Mouse (Mus musculus): Measurements from ENCODE around the gene Gsta3. TPM values are rescaled to one million over a fixed set of nuclear protein-coding genes. Genes with fewer than 3 reads are reported as not detected.

Gsta3 gene
- polyA plus RNA-seq, 1 experiment, result not detected

Other genes starting within 250 kb of the Gsta3 start
- 3.4 TPM for gene Tram2, start 161.4 kb upstream of the Gsta3 start, polyA plus RNA-seq (2012; fragmentation: generic; extraction: Trizol)
- gene Tmem14a, start 22.0 kb upstream of the Gsta3 start, polyA plus RNA-seq (2012; fragmentation: generic; extraction: Trizol), result 0.87 TPM
- gene Khdc1a, start 109.1 kb downstream of the Gsta3 start, polyA plus RNA-seq (2012; fragmentation: generic; extraction: Trizol), result not detected
- not detected for gene Khdc1c, start 127.7 kb downstream of the Gsta3 start, polyA plus RNA-seq (2012; fragmentation: generic; extraction: Trizol)
- not detected for gene Khdc1b, start 143.0 kb downstream of the Gsta3 start, polyA plus RNA-seq (2012; fragmentation: generic; extraction: Trizol)